Mouse (Mus musculus): Measurements from ENCODE around the gene Upk1a.

The Upk1a gene

DNA sequence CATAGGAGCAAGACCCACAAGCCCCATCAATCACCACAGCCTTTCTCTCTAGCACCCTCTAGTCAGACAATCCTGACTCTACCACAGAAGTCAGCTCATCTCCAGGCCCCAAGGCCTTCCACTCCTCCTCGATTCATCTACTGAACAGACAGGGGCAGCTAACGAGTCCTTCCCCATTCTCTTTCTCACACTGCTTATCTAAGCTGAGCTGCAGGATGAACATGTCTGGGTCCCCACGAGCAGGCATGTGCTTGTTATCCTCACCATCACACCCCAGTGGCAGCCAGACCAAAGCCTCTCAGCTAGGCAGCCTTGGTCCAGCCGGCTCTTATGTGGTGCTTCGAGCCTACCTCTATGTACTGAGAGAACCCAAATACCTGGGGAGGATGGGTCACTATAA is 40.3 kb downstream of the Upk1a start:
- WGBS, result 81% methylated on average over 5 of the region's 5 CpGs

DNA sequence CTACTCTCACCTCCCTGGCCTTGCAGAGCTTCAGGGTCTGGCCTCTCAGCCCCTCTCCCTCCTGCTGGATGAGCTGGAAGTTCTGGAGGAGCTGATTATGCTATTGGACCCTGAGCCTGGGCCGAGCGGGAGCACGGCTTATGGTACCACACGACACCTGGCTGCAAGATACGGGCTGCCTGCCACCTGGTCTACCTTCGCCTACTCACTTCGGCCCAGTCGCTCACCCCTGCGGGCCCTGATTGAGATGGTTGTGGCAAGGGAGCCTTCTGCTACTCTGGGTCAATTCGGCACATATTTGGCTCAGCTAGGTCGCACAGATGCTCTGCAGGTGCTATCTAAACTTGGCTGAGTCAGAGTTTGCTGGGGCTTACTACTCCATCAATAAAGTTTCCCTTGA is 45.1 kb downstream of the Upk1a start:
- 86% methylated on average over 11 of the region's 11 CpGs for WGBS

DNA sequence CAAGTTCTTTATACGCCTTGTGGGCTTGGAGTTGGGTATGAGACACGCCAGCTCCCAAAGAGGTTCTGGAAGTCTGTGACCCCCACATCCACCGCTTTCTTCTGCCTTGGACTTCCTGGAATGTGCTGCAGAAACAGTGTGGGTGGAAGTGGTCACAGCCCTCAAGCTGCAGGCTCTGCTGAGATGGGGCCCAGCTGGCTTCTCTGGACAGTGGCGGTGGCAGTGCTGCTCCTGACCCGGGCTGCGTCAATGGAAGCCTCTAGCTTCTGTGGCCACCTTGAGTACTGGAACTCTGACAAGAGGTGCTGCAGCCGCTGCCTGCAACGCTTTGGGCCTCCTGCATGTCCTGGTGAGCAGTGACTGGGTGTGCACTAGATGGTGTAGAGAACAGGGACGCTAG is 46.6 kb downstream of the Upk1a start:
- 85% methylated on average over 9 of the region's 9 CpGs for WGBS

DNA sequence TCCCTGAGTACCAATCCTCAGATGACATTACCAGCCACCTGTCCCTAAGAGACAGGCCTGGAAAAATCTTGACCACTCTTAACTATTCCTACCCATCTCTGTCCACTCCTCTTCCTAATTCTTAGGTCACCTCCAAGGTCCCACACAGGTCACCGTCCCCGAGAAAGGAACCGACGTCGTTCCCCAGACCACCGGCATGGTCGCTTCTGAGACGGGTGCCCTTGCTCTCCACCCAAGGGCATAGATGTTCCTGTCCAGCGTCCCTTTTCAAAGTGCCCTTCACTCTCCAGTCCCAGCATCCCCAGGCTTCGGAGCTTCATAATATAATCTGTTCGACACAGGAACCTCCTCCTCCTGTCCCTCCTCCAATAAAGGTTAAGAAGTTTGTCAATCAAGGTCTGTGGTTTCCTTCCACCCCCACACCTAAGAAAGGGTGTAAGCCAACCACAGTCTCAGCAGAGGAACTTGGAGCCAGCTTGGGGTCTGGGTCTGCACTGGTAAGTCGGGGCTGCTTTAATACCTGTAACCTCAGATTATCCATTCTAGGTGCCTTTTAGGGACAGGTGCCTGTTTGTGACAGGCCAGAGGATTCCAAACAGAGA is 47.6 kb downstream of the Upk1a start, which contains the start of gene Igflr1:
Igflr1 (plus strand) TSS at position 458 of the 602 bp plus-strand sequence.
- 95% methylated on average over 12 of the region's 12 CpGs for WGBS

DNA sequence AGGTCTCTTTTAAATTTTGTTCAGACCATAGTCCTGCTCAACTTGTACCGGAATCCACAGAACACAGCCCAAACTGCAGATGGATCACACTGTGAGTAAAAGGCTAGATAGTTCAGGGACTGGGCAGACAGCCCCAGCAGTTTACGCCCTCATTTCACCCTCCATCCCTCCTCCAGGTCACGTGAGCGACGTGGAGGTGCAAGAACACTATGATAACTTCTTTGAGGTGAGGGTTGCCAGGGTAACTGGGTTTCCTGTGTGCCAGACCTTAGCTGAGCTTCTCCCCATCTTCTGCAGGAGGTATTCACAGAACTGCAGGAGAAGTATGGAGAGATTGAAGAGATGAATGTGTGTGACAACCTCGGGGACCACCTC is 48.8 kb downstream of the Upk1a start:
- 20% methylated on average over 6 of the region's 6 CpGs for WGBS

DNA sequence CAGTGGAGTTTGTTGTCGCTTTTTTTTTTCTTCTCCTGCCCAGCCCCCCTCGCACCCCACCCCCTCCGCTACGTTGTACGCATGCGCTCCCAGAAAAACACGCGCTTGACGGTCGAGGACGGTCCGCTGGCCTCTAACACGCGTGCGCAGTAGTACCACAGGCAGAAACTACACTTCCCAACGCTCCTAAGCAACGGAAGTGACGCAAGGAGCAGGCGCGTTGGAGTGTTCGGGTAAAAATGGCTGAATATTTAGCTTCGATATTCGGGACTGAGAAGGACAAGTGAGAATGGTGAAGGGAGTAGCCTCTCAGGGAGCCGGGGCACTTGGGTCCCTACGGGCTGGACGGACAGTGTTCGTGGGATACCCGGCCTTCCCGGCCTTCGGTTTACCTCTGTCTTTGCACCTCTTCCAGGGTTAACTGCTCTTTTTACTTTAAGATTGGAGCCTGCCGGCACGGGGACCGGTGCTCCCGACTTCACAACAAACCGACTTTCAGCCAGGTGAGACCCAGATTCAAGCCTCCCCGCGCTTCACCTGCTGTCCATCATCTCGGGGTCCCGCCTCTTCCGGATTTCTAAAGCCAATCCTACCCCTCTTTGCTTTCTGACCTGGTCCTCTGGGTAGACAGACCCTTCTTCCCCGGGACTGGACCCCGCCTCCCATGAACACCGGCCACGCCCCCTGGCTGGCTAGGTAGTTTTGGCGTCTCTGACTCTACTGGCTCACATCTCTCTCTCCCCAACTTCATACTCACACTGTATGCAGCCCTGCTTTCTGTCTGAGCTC is 49.3 kb downstream of the Upk1a start, which contains the start of the genes U2af1l4, Gm49396 and Psenen:
U2af1l4 (plus strand) TSS at position 185 of the 789 bp plus-strand sequence.
Gm49396 (plus strand) TSS at position 228 of the 789 bp plus-strand sequence.
Psenen (minus strand) TSS at position 511 of the 789 bp plus-strand sequence.
- WGBS, result under 1% methylated on average over 45 of the region's 45 CpGs

DNA sequence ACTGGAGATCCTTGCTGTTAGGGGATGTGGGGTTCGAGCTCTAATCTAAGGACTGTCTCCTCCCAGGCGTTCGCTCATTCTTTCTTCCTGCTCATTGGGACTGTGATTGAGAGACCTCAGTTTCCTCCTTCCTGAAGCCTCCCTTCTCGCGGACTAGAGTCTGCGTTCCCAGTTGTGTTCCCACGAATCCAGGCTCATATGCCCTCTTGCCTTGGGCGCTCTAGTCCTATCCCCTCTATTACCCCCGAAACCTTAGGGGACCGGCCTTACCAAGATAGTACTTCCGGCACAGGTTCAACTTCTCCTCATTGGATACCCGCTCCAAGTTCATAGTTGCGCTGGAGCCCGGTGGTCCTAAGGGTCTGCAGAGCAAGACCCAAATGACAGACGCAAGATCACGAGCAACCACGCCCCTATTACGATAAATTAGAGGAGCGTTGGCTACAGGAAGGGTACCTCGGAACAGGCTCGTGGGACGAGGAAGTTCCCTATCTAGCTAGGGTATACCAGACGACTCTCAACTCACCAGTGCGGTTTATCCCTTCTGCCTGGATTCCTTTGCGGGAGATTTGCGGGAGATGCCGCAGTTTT is 50.0 kb downstream of the Upk1a start:
- WGBS, result under 1% methylated on average over 27 of the region's 27 CpGs

DNA sequence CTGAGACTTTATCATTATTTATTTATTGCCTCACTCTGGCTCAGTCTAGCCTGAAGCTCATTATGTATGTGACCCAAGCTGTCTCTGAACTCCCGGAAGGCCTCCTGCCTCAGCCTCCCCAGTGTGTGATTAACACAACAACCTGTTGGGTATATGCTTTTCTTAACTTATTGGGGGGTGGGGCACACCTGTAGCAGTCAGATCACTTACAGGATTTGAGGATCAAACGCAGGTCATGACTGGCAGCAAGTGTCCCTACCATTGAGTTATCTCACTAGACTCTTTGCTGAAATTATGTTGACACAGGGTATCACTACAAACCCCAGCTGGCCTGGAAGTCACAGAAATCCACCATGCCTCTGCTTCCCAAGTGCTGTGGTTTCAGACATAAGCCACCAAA is 52.4 kb downstream of the Upk1a start:
- 55% methylated on average over 2 of the region's 2 CpGs for WGBS

DNA sequence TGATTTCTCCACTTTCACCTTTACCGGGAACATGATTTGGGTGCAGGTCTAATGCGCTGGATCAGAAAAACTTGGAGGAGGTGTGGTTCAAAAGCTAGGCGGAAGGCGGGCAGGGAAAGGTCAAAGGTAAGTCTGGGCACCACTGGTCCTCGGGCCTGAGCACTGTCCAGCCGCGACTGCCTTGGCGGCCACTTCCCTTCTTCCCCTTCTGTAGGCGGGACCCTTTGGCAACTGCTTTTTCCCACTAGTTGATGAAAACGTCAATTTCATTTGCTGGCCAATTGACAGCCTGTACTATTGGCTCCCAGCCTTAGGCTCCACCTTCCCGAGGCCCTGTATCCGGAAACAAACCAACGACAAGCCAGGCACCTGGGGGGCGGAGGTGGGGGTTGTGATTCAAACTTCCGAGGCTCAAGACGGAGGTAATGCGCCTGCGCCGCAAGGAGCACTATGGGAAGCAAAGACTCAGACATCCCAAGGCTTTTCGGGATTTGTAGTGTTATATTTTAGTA is 53.1 kb downstream of the Upk1a start, which contains the start of gene Lin37:
Lin37 (minus strand) TSS at position 396 of the 512 bp plus-strand sequence.
- WGBS, result under 1% methylated on average over 20 of the region's 20 CpGs

DNA sequence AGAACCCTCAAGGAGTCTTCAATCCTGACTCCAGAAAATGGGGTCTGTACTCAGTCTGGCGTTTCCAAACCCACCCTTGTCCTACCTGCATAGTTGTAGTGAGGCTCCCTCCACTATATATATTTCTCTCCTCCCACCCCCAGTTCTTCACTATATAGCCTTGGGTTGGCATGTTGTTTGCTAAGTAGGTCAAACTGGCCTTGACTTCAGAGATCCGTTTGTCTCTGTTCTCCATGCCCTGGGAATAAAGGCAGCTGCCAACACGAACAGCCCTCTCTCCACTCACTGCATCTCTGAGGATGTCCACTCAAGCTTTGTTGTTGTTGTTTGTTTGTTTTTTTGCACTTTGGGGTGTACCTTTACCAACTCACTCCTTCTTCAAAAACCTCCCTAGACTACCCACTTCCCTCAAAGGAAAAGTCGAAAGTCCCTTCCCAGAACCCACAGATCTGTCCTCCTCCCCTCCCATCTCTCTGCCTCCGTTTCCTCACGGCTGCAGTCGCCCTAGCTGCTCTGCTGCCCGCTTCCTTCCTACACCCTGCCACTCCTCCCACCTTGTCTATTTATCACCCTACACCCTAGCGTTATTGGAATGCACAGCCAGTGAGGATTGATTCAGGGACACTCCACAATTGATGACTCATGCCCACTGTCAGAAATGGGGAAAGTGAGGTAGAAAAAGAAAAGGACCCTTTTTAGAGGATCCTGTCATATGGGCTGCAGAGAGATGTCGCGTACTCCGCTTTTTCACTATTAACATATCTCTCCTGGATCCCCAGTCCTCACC is 53.8 kb downstream of the Upk1a start:
- 3% methylated on average over 12 of the region's 12 CpGs for WGBS

DNA sequence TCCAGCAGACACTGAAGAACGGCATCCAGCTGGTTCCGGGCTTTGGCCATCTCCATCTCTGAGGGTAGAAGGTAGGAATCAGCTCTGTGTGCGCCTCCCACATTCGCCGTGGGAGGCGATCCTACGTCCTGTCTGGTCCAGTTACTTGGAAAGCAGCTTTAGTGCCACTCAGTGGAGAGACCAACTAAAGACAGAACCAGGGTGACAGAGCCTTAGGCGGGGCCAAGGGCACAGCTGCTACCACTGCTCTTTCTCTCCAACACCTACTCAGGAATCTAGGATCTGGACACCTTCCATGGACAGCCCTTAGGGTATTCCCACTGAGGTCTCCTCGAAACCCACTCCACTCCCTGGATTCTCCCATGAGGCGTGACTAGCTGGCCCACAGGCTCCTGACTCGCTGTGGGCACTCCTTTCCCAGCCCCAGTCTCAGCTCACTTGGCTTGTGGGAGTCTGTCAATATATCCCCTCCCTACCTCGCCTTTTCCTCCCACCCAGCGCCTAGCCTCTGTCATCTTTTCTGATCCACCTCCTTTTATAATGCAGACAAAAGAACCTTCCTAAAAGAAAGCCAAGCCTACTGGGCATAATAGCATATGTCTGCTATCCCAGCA is 54.6 kb downstream of the Upk1a start:
- WGBS, result 69% methylated on average over 13 of the region's 13 CpGs

DNA sequence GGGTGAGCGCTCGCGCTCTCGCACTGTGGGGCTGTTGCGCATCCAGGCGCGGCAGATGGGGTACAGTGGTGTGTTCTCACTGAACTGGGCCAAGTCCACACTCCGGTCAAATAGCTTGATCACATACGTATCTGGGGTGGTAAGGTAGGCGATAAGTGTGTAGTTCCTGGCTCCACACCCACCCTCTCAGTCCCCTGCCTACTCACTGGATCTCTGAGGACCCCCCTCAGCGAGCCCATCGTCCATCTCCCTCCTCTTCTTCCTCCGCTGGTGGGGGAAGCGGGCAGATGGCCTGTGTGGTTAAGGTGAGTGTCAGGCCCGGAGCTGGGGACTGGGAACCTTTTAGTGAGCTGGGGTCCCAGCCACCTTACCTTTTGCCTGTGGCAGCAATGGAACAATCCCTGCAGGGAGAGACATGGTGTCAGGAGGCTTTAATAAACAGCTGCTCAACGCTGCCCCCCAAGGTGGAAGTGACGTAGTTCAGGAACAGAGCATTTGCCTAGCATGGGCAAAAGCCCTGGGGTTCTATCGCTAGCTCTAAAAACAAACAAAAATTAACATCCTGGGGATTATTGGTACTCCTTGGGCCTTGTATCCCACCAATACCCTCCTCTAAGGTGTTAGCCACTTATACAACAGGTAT is 55.6 kb downstream of the Upk1a start:
- WGBS, result 90% methylated on average over 18 of the region's 18 CpGs

DNA sequence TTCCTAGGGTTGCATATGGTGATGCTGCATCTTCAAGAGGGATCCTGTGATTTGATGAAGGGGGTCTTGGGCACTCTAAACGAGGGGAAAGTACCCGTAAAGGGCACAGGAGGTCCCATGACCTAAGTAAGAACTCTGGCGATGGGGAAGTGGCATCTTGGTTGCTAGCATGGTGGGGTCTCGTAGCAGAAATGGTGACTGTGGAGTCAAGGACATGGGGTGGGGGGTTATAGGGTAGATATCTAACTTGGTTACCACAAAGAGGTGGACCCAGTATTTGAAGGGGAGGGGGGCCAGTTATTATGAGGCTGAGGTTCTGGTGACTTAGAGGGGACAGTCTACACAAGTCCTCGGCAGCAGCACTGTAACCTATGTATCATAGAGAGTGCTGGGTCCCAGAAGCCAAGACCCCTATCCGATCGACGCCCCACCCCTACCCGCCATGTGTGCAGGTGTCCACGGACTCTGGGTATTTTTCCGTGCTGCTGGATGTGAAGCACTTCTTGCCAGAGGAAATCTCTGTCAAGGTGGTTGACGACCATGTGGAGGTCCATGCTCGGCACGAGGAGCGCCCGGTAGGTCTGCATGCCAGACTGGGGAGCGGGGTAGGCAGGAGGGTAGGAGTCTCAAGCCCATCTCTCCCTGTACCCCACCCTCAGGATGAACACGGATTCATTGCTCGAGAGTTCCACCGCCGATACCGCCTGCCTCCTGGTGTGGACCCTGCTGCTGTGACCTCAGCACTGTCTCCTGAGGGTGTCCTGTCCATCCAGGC is 58.6 kb downstream of the Upk1a start:
- WGBS, result 80% methylated on average over 22 of the region's 22 CpGs

Measured in cerebral cortex, adult 2 months (tissue).